Mouse (Mus musculus) MEL (cell line): ENCODE data around the gene Misp. TPM values are rescaled to one million over a fixed set of nuclear protein-coding genes. Genes with fewer than 3 reads are reported as not detected.
A peak's percentile ranks its signal among the peaks of the same experiment; 100 is the strongest.

Experiments used
- DNase-seq: peaks from one replicate; pipeline ENCODE4 v3.0.0; 2011; ENCODE audit warnings: low read depth, low spot score
- H3K27ac ChIP-seq: 2 replicates; pipeline ENCODE4 v1.5.1; 2012; ENCODE audit warnings: low read depth, mild to moderate bottlenecking, control low read depth, low read length, moderate library complexity; ENCODE audit not compliant: control insufficient read depth
- H3K27me3 ChIP-seq, 2 experiments: fragments of 150-350 bp in 1 of 2; sonication (generic) in 1 of 2; 2 replicates each; pipeline ENCODE4 v1.6.1; 2012; ENCODE audit warnings: low read length in 2 of 2, mild to moderate bottlenecking in 2 of 2, improper control_type of control experiment in 1 of 2, moderate library complexity in 1 of 2; ENCODE audit not compliant: insufficient read depth in 2 of 2, control insufficient read depth in 1 of 2
- H3K36me3 ChIP-seq, 2 experiments: 2 replicates each; pipeline ENCODE4 v1.6.1; 2012 to 2014; ENCODE audit warnings: low read length in 2 of 2, improper control_type of control experiment in 1 of 2, inconsistent platforms in 1 of 2, mild to moderate bottlenecking in 1 of 2; ENCODE audit not compliant: insufficient read depth in 2 of 2, control insufficient read depth in 1 of 2
- H3K4me1 ChIP-seq, 2 experiments: fragments of 150-350 bp in 1 of 2; sonication (generic) in 1 of 2; 2 replicates each; pipeline ENCODE4 v1.6.1; 2012; ENCODE audit warnings: low read length in 2 of 2, improper control_type of control experiment in 1 of 2, mild to moderate bottlenecking in 1 of 2; ENCODE audit not compliant: insufficient read depth in 2 of 2, control insufficient read depth in 1 of 2
- H3K4me3 ChIP-seq, 2 experiments: fragments of 150-350 bp in 1 of 2; sonication (generic) in 1 of 2; 2 replicates each; pipeline ENCODE4 v1.5.1; 2012; ENCODE audit warnings: low read depth in 2 of 2, low read length in 2 of 2, mild to moderate bottlenecking in 2 of 2, moderate library complexity in 2 of 2, control low read depth in 1 of 2, improper control_type of control experiment in 1 of 2; ENCODE audit not compliant: control insufficient read depth in 1 of 2, insufficient read depth in 1 of 2
- H3K79me2 ChIP-seq: 2 replicates; pipeline ENCODE4 v1.6.1; 2012; ENCODE audit warnings: mild to moderate bottlenecking, low read length, moderate library complexity; ENCODE audit not compliant: control insufficient read depth, poor library complexity, insufficient read depth
- H3K9ac ChIP-seq: 2 replicates; pipeline ENCODE4 v1.6.1; 2012; ENCODE audit warnings: low read depth, mild to moderate bottlenecking, control low read depth, low read length, moderate library complexity; ENCODE audit not compliant: control insufficient read depth, poor library complexity, severe bottlenecking
- H3K9me3 ChIP-seq: fragments of 150-350 bp; sonication (generic); replicated peaks from 2 replicates; pipeline ENCODE4 v1.6.1; 2012; ENCODE audit warnings: mild to moderate bottlenecking, low read length, improper control_type of control experiment, moderate library complexity; ENCODE audit not compliant: insufficient read depth
- BHLHE40 ChIP-seq: IDR thresholded peaks from 2 replicates; pipeline ENCODE4 v1.6.1; 2012; ENCODE audit warnings: low read depth, mild to moderate bottlenecking, inconsistent platforms, low read length, improper control_type of control experiment, borderline replicate concordance
- CHD2 ChIP-seq: IDR thresholded peaks from 2 replicates; pipeline ENCODE4 v1.6.1; 2011; ENCODE audit warnings: low read length, improper control_type of control experiment
- CTCF ChIP-seq, 3 experiments: IDR thresholded peaks in 2 of 3; conservative IDR thresholded peaks in 1 of 3; 2 replicates each; pipeline ENCODE4 v1.5.1; 2011 to 2012; ENCODE audit warnings: low read length in 3 of 3, low read depth in 2 of 3, mild to moderate bottlenecking in 2 of 3, improper control_type of control experiment in 1 of 3, inconsistent platforms in 1 of 3, mixed read lengths in 1 of 3, moderate library complexity in 1 of 3; ENCODE audit not compliant: control insufficient read depth in 1 of 3, insufficient read depth in 1 of 3, poor library complexity in 1 of 3, severe bottlenecking in 1 of 3
- E2F4 ChIP-seq: IDR thresholded peaks from 2 replicates; pipeline ENCODE4 v1.6.1; 2011; ENCODE audit warnings: low read depth, low read length, improper control_type of control experiment, borderline replicate concordance
- EP300 ChIP-seq, 2 experiments: IDR thresholded peaks; 2 replicates each; pipeline ENCODE4 v1.6.1; 2011; ENCODE audit warnings: improper control_type of control experiment in 2 of 2, low read length in 2 of 2, low read depth in 1 of 2, mild to moderate bottlenecking in 1 of 2
- GATA1 ChIP-seq: IDR thresholded peaks from 2 replicates; pipeline ENCODE4 v1.6.1; 2011; ENCODE audit warnings: low read depth, low read length, improper control_type of control experiment
- JUND ChIP-seq: IDR thresholded peaks from 2 replicates; pipeline ENCODE4 v1.6.1; 2011; ENCODE audit warnings: low read depth, mild to moderate bottlenecking, improper control_type of control experiment, low read length
- MAX ChIP-seq: IDR thresholded peaks from 2 replicates; pipeline ENCODE4 v1.6.1; 2011; ENCODE audit warnings: low read length, improper control_type of control experiment
- MEF2A ChIP-seq: IDR thresholded peaks from 2 replicates; pipeline ENCODE4 v1.6.1; 2014; ENCODE audit warnings: low read depth, mild to moderate bottlenecking, inconsistent platforms, low read length, improper control_type of control experiment; ENCODE audit not compliant: poor library complexity, insufficient replicate concordance, severe bottlenecking; ENCODE audit errors: extremely low read depth
- MYB ChIP-seq: IDR thresholded peaks from 2 replicates; pipeline ENCODE4 v1.6.1; 2011; ENCODE audit warnings: mild to moderate bottlenecking, low read depth, low read length, improper control_type of control experiment
- NELFE ChIP-seq: IDR thresholded peaks from 2 replicates; pipeline ENCODE4 v1.6.1; 2011; ENCODE audit warnings: low read depth, low read length, improper control_type of control experiment
- POLR2A ChIP-seq, 2 experiments: IDR thresholded peaks; 2 replicates each; pipeline ENCODE4 v1.6.1; 2011 to 2012; ENCODE audit warnings: low read length in 2 of 2, mild to moderate bottlenecking in 2 of 2, control low read depth in 1 of 2, improper control_type of control experiment in 1 of 2, low read depth in 1 of 2, moderate library complexity in 1 of 2; ENCODE audit not compliant: control insufficient read depth in 1 of 2, insufficient read depth in 1 of 2, poor library complexity in 1 of 2
- POLR2AphosphoS5 ChIP-seq: IDR thresholded peaks from 2 replicates; pipeline ENCODE4 v1.6.1; 2012; ENCODE audit warnings: low read depth, borderline replicate concordance, mild to moderate bottlenecking, inconsistent platforms, low read length, moderate library complexity, mixed read lengths
- SIN3A ChIP-seq: IDR thresholded peaks from 2 replicates; pipeline ENCODE4 v1.6.1; 2012; ENCODE audit warnings: low read length, improper control_type of control experiment, inconsistent platforms
- SMC3 ChIP-seq: IDR thresholded peaks from 2 replicates; pipeline ENCODE4 v1.6.1; 2011; ENCODE audit warnings: low read depth, low read length, improper control_type of control experiment
- TAL1 ChIP-seq: IDR thresholded peaks from 2 replicates; pipeline ENCODE4 v1.6.1; 2012; ENCODE audit warnings: mild to moderate bottlenecking, inconsistent platforms, low read length, moderate library complexity, mixed read lengths
- TBP ChIP-seq: IDR thresholded peaks from 2 replicates; pipeline ENCODE4 v1.8.0; 2011; ENCODE audit warnings: low read depth, low read length, improper control_type of control experiment
- TCF12 ChIP-seq: IDR thresholded peaks from 2 replicates; pipeline ENCODE4 v1.6.1; 2014; ENCODE audit warnings: low read depth, mild to moderate bottlenecking, inconsistent platforms, low read length, improper control_type of control experiment, moderate library complexity
- USF1 ChIP-seq: IDR thresholded peaks from 2 replicates; pipeline ENCODE4 v1.6.1; 2014; ENCODE audit warnings: low read depth, mild to moderate bottlenecking, inconsistent platforms, low read length, improper control_type of control experiment, moderate library complexity
- ZNF384 ChIP-seq: IDR thresholded peaks from 2 replicates; pipeline ENCODE4 v1.6.1; 2012; ENCODE audit warnings: low read depth, mild to moderate bottlenecking, inconsistent platforms, low read length, improper control_type of control experiment
- polyA plus RNA-seq, 2 experiments: library from polyadenylated mRNA; stranded (reverse) in 1 of 2; unstranded in 1 of 2; fragments of >175 nt in 1 of 2; fragments of >200 nt in 1 of 2; gene quantifications; 2 replicates each; pipeline versions ENCODE4 v1.2.1 to v1.2.4; 2012; ENCODE audit warnings: low replicate concordance in 2 of 2, low read depth in 1 of 2; ENCODE audit not compliant: insufficient read length in 2 of 2, insufficient read depth in 1 of 2, missing spikeins in 1 of 2
- total RNA-seq: library from RNA; depleted of rRNA; stranded (reverse); fragments of 300-350 nt; gene quantifications from 2 replicates; pipeline ENCODE4 v1.2.3, GENCODE M21; 2012

Misp gene
- total and polyA plus RNA-seq, 3 experiments = not detected

- TF ChIP-seq POLR2A (IDR thresholded peaks at IDR 0.05; ENCODE audit: control insufficient read depth in 1 of 2, insufficient read depth in 1 of 2, low read depth in 1 of 2, low read length in 2 of 2, poor library complexity in 1 of 2) = peak in 1 of 2 experiments; percentile 48; a peak in 1 of 4 replicates
- TF ChIP-seq MAX = no peak
- TF ChIP-seq E2F4 = no peak
Measured at GRCm38 (mm10) chr10:79849941-79850628, 29.3 kb downstream of the Misp start (continued).

- no peak overlapping the region for H3K4me3 ChIP-seq
- H3K9ac ChIP-seq = peak overlapping the region; percentile 85
- H3K4me1 ChIP-seq = peaks cover 3 to 25% of the 10 kb centered on the region in 2 experiments
- H3K36me3 ChIP-seq = peaks cover 1 to 16% of the 10 kb centered on the region in 2 experiments; a peak in 3 of 4 replicates
- no peak for DNase-seq
- H3K9me3 ChIP-seq = no peaks in the 10 kb centered on the region
- peaks cover 39% of the 10 kb centered on the region for H3K79me2 ChIP-seq
- H3K27ac ChIP-seq = no peak overlapping the region
- TF ChIP-seq TAL1 (no peak), SIN3A (no peak), ZNF384 (no peak), E2F4 (no peak), BHLHE40 (no peak), GATA1 (no peak), USF1 (no peak), SMC3 (no peak), MEF2A (no peak), MYB (no peak), CHD2 (no peak), MAX (no peak), CTCF (IDR thresholded peaks at IDR 0.05 in 2 of 3, conservative IDR thresholded peaks at IDR 0.05 in 1 of 3; ENCODE audit: control insufficient read depth in 1 of 3, insufficient read depth in 1 of 3, low read depth in 2 of 3, low read length in 3 of 3, poor library complexity in 1 of 3, severe bottlenecking in 1 of 3) (no peak)
- no peaks in the 10 kb centered on the region for H3K27me3 ChIP-seq
Measured at GRCm38 (mm10) chr10:79851653-79852052, 30.9 kb downstream of the Misp start.

DNA sequence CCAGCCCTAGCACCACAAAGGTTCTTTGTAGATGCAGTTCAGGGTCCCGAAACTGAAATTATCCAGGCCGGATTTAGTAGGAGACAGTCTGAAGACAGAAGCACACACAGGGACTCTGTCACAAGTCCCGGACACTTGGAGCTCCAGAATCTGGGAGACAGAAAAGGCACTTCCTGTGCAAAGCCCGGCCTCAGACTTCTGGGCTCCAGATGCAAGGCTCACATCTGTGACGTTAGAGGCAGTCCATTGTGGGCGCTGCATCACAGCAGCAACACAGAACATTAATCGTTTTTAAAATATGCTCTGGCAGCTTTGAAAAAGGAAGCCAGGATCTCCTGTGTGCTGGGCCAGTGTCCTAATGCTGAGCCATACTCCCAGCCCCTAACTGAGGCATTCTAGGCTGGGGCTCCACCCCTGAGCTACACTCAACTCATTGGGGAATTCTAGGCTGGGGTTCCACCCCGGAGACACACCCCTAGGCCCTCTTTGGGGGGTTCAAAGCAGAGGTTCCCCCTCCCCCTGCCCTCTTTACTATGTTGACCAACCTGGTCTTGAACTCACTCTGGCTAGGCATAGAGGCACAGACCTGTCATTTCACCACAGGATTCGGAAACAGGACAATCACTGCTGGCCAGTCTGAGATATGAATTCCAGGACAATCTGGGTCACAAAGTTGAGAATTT lies 31.5 kb downstream of the Misp start:
- Histone ChIP-seq H3K9ac (peak overlapping the region; percentile 85), H3K79me2 (peaks cover 45% of the 10 kb centered on the region), H3K27me3 (no peaks in the 10 kb centered on the region), H3K9me3 (no peaks in the 10 kb centered on the region), H3K4me3 (peak overlapping the region; percentile 57 to 62), H3K27ac (peak overlapping the region; percentile 96), H3K36me3 (peaks cover 3 to 22% of the 10 kb centered on the region in 2 experiments; a peak in 3 of 4 replicates), H3K4me1 (peaks cover 4 to 31% of the 10 kb centered on the region in 2 experiments)
- no peak for TF ChIP-seq POLR2AphosphoS5
- 0 out of 2 replicates have a peak, but pooled peaks have one; percentile 11 for TF ChIP-seq NELFE
- TF ChIP-seq TCF12 = 0 out of 2 replicates have a peak, but pooled peaks have one; percentile 17
- TF ChIP-seq SIN3A = no peak
- no peak for TF ChIP-seq JUND
- TF ChIP-seq EP300 (IDR thresholded peaks at IDR 0.05; ENCODE audit: low read depth in 1 of 2, low read length in 2 of 2) = no peak
- 0 out of 2 replicates have a peak, but pooled peaks have one; percentile 8 for TF ChIP-seq TBP
- DNase-seq = peak; percentile 43
